Mouse (Mus musculus): Measurements from ENCODE around the gene Foxo3. TPM values are rescaled to one million over a fixed set of nuclear protein-coding genes. Genes with fewer than 3 reads are reported as not detected.

Foxo3 gene
- polyA plus RNA-seq, 1 experiment: 76.6 TPM

GRCm38 (mm10) chr10:42180333-42180732 is 96.2 kb downstream of the Foxo3 start:
- Histone ChIP-seq H3K27me3 (ENCODE audit: control insufficient read depth, insufficient read depth, low read length) (no peaks in the 10 kb centered on the region), H3K4me1 (replicated peaks; ENCODE audit: control insufficient read depth, insufficient read depth, low read length) (no peaks in the 10 kb centered on the region), H3K27ac (ENCODE audit: control insufficient read depth, insufficient read depth, low read length) (no peak overlapping the region), H3K36me3 (ENCODE audit: control insufficient read depth, insufficient read depth, low read length) (peaks cover 13% of the 10 kb centered on the region), H3K4me3 (ENCODE audit: control insufficient read depth, insufficient read depth, low read length) (no peak overlapping the region)
- TF ChIP-seq POLR2A (IDR thresholded peaks at IDR 0.05; ENCODE audit: control insufficient read depth, extremely low read depth, insufficient read depth, low read length, poor library complexity): no peak
- TF ChIP-seq CTCF (IDR thresholded peaks at IDR 0.05; ENCODE audit: borderline replicate concordance, control insufficient read depth, extremely low read depth, insufficient read depth, low read length, poor library complexity): no peak
- no peak for DNase-seq
- 95% methylated on average over 8 of the region's 8 CpGs for WGBS

GRCm38 (mm10) chr10:42178751-42179150 is 97.8 kb downstream of the Foxo3 start:
- Histone ChIP-seq H3K27ac (ENCODE audit: control insufficient read depth, insufficient read depth, low read length) (no peak overlapping the region), H3K4me3 (ENCODE audit: control insufficient read depth, insufficient read depth, low read length) (no peak overlapping the region), H3K27me3 (ENCODE audit: control insufficient read depth, insufficient read depth, low read length) (no peaks in the 10 kb centered on the region), H3K36me3 (ENCODE audit: control insufficient read depth, insufficient read depth, low read length) (peaks cover 4% of the 10 kb centered on the region; the same call in 1 of the 2 replicates), H3K4me1 (replicated peaks; ENCODE audit: control insufficient read depth, insufficient read depth, low read length) (peaks cover 5% of the 10 kb centered on the region; the same call in 1 of the 2 replicates)
- no peak for DNase-seq
- WGBS: 97% methylated on average over 11 of the region's 11 CpGs
- TF ChIP-seq POLR2A (IDR thresholded peaks at IDR 0.05; ENCODE audit: control insufficient read depth, extremely low read depth, insufficient read depth, low read length, poor library complexity) (no peak), CTCF (IDR thresholded peaks at IDR 0.05; ENCODE audit: borderline replicate concordance, control insufficient read depth, extremely low read depth, insufficient read depth, low read length, poor library complexity) (no peak)

- Histone ChIP-seq H3K27me3 (ENCODE audit: control insufficient read depth, insufficient read depth, low read length) (no peaks in the 10 kb centered on the region), H3K27ac (ENCODE audit: control insufficient read depth, insufficient read depth, low read length) (no peak overlapping the region), H3K36me3 (ENCODE audit: control insufficient read depth, insufficient read depth, low read length) (no peaks in the 10 kb centered on the region), H3K4me1 (replicated peaks; ENCODE audit: control insufficient read depth, insufficient read depth, low read length) (peaks cover 9% of the 10 kb centered on the region), H3K4me3 (ENCODE audit: control insufficient read depth, insufficient read depth, low read length) (no peak overlapping the region)
- no peak for DNase-seq
- TF ChIP-seq POLR2A (IDR thresholded peaks at IDR 0.05; ENCODE audit: control insufficient read depth, extremely low read depth, insufficient read depth, low read length, poor library complexity) (no peak), CTCF (IDR thresholded peaks at IDR 0.05; ENCODE audit: borderline replicate concordance, control insufficient read depth, extremely low read depth, insufficient read depth, low read length, poor library complexity) (no peak)
- WGBS: 95% methylated on average over 16 of the region's 16 CpGs
Observed at GRCm38 (mm10) chr10:42177771-42178674, 98.5 kb downstream of the Foxo3 start.

GRCm38 (mm10) chr10:42174283-42174682 is 102.3 kb downstream of the Foxo3 start:
- peaks cover 22% of the 10 kb centered on the region for H3K4me1 ChIP-seq (replicated peaks; ENCODE audit: control insufficient read depth, insufficient read depth, low read length)
- H3K27ac ChIP-seq (ENCODE audit: control insufficient read depth, insufficient read depth, low read length): no peak overlapping the region
- WGBS: 81% methylated on average over 5 of the region's 5 CpGs
- TF ChIP-seq POLR2A (IDR thresholded peaks at IDR 0.05; ENCODE audit: control insufficient read depth, extremely low read depth, insufficient read depth, low read length, poor library complexity): no peak
- TF ChIP-seq CTCF (IDR thresholded peaks at IDR 0.05; ENCODE audit: borderline replicate concordance, control insufficient read depth, extremely low read depth, insufficient read depth, low read length, poor library complexity): no peak
- no peaks in the 10 kb centered on the region for H3K36me3 ChIP-seq (ENCODE audit: control insufficient read depth, insufficient read depth, low read length)
- H3K4me3 ChIP-seq (ENCODE audit: control insufficient read depth, insufficient read depth, low read length): no peak overlapping the region
- DNase-seq: no peak
- H3K27me3 ChIP-seq (ENCODE audit: control insufficient read depth, insufficient read depth, low read length): no peaks in the 10 kb centered on the region

- WGBS: 11% methylated on average over 1 of the region's 1 CpGs
- Histone ChIP-seq H3K36me3 (ENCODE audit: control insufficient read depth, insufficient read depth, low read length) (no peaks in the 10 kb centered on the region), H3K27me3 (ENCODE audit: control insufficient read depth, insufficient read depth, low read length) (no peaks in the 10 kb centered on the region), H3K4me3 (ENCODE audit: control insufficient read depth, insufficient read depth, low read length) (no peak overlapping the region), H3K4me1 (replicated peaks; ENCODE audit: control insufficient read depth, insufficient read depth, low read length) (peaks cover 22% of the 10 kb centered on the region), H3K27ac (ENCODE audit: control insufficient read depth, insufficient read depth, low read length) (no peak overlapping the region)
- DNase-seq: no peak
- TF ChIP-seq POLR2A (IDR thresholded peaks at IDR 0.05; ENCODE audit: control insufficient read depth, extremely low read depth, insufficient read depth, low read length, poor library complexity): no peak
- no peak for TF ChIP-seq CTCF (IDR thresholded peaks at IDR 0.05; ENCODE audit: borderline replicate concordance, control insufficient read depth, extremely low read depth, insufficient read depth, low read length, poor library complexity)
Observed at GRCm38 (mm10) chr10:42173839-42174238, 102.7 kb downstream of the Foxo3 start.

- no peaks in the 10 kb centered on the region for H3K27me3 ChIP-seq (ENCODE audit: control insufficient read depth, insufficient read depth, low read length)
- H3K4me1 ChIP-seq (replicated peaks; ENCODE audit: control insufficient read depth, insufficient read depth, low read length): peaks cover 27% of the 10 kb centered on the region
- DNase-seq: no peak
- no peak overlapping the region for H3K4me3 ChIP-seq (ENCODE audit: control insufficient read depth, insufficient read depth, low read length)
- H3K27ac ChIP-seq (ENCODE audit: control insufficient read depth, insufficient read depth, low read length): no peak overlapping the region
- TF ChIP-seq CTCF (IDR thresholded peaks at IDR 0.05; ENCODE audit: borderline replicate concordance, control insufficient read depth, extremely low read depth, insufficient read depth, low read length, poor library complexity) (no peak), POLR2A (IDR thresholded peaks at IDR 0.05; ENCODE audit: control insufficient read depth, extremely low read depth, insufficient read depth, low read length, poor library complexity) (no peak)
- 7% methylated on average over 5 of the region's 5 CpGs for WGBS
- H3K36me3 ChIP-seq (ENCODE audit: control insufficient read depth, insufficient read depth, low read length): no peaks in the 10 kb centered on the region
Observed at GRCm38 (mm10) chr10:42170889-42171347, 105.6 kb downstream of the Foxo3 start.
